Mouse (Mus musculus) adrenal gland, adult 2 months (tissue): ENCODE data around the gene Dydc2. TPM values are rescaled to one million over a fixed set of nuclear protein-coding genes. Genes with fewer than 3 reads are reported as not detected.

ENCODE experiments used
- DNase-seq: peaks from one replicate; pipeline ENCODE4 v3.0.0; 2021
- polyA plus RNA-seq: library from polyadenylated mRNA; depleted of rRNA; stranded (reverse); fragments of >200 nt; gene quantifications from 2 replicates; pipeline ENCODE4 v1.2.3, GENCODE M21; 2012
- total RNA-seq, 2 experiments: library from RNA; stranded (reverse); gene quantifications; 2 replicates each; pipeline ENCODE4 v1.2.3; 2021

The Dydc2 gene
- total and polyA plus RNA-seq, 3 experiments = 0.61 to 1.0 TPM; not detected in 1

DNA sequence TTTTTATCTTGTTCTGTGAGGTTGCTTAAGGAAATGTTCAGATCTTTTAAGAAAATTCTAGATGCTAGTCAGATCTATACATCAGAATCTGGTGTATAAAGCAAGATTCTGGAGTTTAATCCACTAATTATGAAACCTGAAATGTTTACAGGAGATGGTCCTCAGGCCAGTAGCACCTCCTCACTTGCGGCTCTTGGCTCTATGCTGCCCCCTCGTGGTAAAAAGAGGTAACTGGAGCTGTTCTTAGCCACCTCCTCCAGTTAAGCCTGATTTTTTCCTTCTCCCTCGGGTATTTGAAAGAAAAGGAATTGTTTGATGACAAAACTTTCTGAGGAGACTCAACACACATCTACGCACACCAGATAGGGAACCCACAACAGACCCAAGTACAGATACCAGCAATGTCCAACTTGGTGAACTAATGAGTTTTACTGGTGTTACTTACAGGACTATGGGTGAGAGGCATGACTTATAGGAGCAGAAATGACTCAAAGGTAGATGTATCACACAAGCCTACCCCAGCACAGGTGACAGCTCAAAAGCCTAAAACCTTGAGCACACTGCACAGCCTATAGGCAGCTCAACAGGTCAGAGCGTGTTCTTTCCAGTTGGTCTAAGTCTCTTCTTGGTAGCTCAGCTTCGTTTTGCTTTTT is 33.7 kb downstream of the Dydc2 start:
- DNase-seq = peak; percentile 58

GRCm38 (mm10) chr14:41033135-41034110 is 35.6 kb downstream of the Dydc2 start:
- DNase-seq = peak; percentile 72

GRCm38 (mm10) chr14:41030989-41031513 is 38.0 kb downstream of the Dydc2 start:
- DNase-seq = no peak

DNA sequence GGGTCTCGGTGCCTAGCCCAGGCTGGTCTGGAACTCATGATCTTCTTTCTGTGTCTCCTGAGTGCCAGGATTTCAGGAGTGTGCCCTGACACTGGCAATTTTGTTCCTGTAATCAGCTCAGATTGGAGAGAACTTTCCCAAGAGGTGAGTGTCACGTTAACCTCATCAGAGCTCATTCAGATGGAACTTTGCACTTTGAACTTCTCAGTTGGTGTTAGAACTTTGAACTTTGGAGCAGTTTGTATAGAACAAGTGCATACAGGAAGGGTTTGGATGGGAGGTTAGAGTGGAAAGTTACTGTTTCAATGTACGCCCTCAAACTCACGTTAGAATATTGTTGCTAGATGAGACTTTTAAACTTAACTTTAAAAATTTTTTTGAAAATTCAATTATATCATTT is 39.7 kb downstream of the Dydc2 start:
- DNase-seq = no peak

DNA sequence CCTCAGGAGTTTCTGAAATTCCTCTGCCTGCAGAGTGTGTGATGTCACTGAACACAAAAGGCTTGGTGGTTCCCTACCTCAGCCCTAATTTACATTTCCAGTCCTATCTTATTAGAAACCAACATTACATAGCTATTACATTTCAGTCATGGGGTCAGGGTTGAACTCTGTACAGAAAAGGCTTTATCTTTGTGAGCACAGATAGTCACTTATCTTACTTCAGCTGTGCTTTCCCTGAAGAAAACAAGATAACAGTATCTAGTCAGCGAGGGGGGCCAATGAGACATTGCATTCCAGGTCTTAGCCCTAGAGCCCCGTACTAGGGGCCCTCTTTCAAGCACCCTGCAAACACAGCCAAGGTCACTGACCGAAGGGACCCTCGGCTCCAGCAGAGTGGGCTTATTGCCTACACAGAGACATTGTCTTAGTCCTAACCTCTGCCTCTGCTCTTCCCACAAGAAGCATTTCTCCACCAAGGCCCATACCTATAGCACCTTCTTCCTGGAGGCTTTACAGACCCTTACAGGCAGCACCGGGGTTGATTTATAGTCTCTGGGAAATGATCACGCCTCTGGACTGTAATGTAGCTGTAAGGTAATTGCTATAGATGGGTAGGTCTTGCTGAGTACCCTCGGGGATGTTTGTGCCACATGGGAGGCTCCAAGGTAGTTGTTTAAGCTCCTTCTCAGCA is 43.3 kb downstream of the Dydc2 start:
- DNase-seq = no peak

GRCm38 (mm10) chr14:41025087-41025486 is 43.9 kb downstream of the Dydc2 start:
- no peak for DNase-seq

DNA sequence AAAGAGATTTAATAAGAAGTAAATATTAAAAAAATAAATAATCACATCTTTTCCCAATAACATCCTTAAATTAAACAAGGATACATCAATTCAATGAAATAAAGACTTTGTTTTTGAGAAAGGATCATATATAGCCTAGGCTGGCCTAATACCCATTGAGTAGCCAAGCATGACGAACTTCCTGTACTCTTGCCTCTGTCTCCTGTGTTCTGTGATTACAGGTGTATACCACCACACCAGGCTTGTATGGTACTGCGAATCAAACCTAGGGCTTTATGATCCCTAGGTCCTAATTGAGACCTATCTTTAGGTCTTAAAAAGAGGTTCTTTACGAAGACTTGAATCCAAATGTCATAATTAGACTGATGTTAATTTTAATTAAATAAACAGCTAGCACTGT is 47.8 kb downstream of the Dydc2 start:
- no peak for DNase-seq

- DNase-seq = no peak
Measured at GRCm38 (mm10) chr14:41017460-41017859, 51.5 kb downstream of the Dydc2 start.

- DNase-seq = no peak
Measured at GRCm38 (mm10) chr14:41014701-41015240, 54.2 kb downstream of the Dydc2 start.

DNA sequence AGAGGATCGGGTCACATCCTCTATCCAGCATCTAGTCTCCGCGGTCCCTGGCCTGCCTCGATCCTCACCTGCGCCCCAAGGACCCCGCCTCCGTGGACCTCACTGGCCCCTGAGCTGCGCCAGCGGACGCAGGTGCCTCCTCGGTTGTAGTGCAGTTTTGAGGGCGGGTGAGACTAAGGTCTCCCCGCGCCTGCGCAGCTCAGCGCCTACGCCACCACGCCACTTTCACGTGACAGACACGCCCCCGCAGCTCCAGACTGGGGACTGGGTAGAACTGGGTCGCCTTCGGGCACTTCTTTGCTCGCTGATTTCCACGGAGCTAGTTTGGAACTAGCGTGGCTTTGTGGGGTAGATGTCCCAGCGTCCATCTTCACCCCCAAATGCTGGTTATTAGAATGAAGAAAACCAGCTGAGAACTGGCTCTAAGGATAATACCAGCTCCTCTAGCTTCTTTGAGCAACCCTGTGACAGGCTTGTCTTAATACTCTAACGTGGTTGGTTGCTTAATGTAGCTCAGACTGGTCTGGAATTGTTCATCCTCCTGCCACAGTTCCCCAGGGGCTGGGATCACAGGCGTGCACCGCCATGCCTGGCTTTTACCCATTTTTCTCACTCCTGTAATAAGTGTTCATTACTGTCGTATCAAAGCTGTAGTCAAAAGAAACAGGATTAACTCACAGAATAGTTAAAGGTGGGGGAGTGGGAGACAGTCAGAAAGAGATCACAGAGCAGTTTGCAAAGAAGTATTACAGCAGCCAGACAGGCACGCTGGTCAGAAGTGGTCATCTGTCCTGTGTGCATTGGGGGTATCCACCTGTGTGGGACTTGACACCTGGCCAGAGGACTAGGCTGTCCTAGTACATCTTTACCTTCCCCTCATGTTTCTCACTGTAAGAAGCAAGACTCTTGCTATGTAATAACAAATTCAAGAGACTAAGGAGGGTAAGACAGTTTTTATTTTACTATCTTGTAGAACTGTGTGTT is 55.1 kb downstream of the Dydc2 start, which contains the start of gene Fam213a:
Fam213a (minus strand) TSS at position 159 of the 984 bp plus-strand sequence.
- peak; percentile 95 for DNase-seq

DNA sequence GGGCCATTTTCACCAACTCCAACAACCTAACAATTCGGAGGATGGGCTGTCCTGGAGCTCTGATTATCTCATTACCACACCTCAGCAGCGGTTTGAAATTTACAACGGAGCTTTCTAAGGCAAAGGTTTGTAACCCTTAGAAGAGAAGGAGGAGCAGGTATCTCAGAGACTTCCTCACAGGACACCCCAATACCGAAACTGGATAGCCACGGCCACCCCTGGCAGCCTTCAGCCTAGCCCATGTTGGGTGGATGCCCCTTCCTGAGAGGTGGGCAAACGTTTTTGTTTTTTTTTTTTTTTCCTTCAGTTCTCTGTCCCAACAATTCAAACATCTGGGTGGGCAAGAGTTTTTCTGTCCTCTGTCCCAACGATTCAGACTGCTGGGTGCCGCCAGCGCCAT is 55.9 kb downstream of the Dydc2 start:
- DNase-seq = no peak

DNA sequence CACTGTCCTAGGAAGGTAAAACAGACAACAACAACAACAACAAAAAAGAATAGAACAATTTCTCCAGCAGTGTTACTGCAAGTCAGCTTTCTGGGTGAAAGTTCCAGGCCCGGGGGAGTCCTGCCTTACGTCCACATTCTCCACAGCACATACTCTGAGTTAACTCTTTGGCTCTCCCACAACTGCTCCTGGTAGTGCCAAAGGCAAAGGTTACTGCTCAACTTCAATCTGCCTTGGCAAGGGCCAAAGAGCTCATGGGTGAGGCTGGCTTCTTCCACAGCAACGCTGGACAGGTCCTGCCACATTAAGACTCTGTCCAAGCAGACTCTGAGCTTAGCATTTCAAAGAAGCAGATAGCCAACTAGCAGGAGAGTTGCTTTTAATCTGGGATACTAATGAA is 57.1 kb downstream of the Dydc2 start:
- peak; percentile 42 for DNase-seq

- peak; percentile 20 for DNase-seq
Measured at GRCm38 (mm10) chr14:41008138-41008537, 60.9 kb downstream of the Dydc2 start.

DNA sequence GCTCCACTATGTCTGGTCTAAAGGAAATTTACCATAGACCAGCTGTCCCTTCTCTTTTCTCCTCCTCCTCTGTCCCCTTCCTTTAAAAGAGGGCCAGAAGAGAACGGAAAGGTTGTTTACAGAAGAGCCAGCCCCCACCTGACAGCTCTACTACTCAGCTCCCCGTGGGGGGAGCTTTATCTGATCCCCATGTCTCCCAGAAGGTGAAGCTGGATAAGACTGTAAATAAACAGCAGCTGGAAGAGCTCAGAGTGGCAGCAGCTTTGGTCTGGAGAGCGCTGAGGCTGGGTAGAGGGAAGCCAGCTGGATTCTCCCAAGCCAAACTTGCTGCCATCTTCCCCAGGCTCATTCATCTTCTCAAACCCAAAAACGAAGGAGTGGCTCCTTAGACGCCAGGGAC is 61.4 kb downstream of the Dydc2 start:
- no peak for DNase-seq

GRCm38 (mm10) chr14:41006899-41007298 is 62.1 kb downstream of the Dydc2 start:
- DNase-seq = no peak

- DNase-seq = no peak
Measured at GRCm38 (mm10) chr14:41006263-41006662, 62.7 kb downstream of the Dydc2 start.

DNA sequence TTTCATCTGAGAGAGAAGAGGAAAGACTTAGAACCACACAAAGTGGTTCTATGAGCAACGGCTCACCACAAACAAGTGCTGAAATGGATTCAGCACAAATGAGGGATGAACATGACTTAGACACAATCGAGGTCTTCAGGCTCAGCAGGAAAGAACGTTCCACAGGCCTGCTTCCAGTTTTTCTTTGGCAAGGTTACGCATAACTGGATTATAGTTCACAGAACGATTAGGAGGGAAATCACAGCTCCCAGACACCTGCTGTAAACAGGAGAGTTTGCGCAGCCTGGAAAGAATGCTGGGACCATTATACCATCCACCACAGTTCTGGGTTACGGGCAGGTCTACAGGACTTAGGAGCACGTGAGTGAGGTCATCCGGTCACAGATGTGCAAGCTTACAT is 63.3 kb downstream of the Dydc2 start:
- no peak for DNase-seq

GRCm38 (mm10) chr14:41004201-41005141 is 64.5 kb downstream of the Dydc2 start:
- peak; percentile 63 for DNase-seq

DNA sequence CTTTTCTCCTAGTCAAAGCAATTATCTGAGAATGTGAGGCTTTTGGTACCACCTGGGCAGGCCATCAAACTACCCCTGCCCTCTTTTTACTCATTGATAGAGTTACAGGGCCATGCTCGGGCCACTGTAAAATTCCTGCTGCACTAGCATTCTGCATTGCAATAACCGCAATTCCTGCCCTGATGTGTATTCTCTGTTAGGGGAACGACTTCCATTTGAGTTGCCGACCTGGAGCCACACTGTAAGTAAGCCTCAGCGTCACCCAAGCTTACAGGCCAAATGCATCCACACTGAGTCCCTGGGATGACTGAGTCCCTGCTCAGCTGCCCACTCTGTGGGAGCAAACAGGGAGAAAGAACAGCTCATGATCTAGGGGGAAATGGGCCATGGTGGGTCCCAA is 67.4 kb downstream of the Dydc2 start:
- DNase-seq = no peak

DNA sequence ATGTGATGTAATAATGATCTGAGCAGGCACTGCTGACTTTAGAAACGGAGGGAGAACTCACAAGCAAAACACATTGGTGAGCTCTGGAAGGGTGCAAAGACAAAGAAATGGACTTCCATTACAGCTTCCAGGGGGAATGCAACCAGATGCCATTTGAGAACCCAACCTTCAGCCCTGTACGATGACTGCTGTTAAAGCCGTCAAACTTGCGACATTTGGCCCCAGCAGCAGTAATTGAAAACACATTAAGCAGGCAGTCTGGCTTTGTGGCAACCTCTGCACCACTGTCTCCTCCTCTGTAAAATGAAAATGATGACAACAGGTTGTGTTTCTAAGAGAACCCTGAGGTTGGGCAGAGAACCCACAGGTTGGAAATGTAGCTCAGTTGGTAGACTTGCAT is 68.2 kb downstream of the Dydc2 start:
- DNase-seq = no peak
